Mouse (Mus musculus): Measurements from ENCODE around the gene Gm5861. TPM values are rescaled to one million over a fixed set of nuclear protein-coding genes. Genes with fewer than 3 reads are reported as not detected.
"Not testable (repeated sequence)": the region's sequence is repeated elsewhere in the genome, so short reads cannot be mapped to it uniquely, and the experiment has no call there.

Gm5861 gene
- polyA plus RNA-seq (2015; fragmentation: Nextera tagmentation; extraction: Ambion mirVana) = not detected in 2 replicates

DNA sequence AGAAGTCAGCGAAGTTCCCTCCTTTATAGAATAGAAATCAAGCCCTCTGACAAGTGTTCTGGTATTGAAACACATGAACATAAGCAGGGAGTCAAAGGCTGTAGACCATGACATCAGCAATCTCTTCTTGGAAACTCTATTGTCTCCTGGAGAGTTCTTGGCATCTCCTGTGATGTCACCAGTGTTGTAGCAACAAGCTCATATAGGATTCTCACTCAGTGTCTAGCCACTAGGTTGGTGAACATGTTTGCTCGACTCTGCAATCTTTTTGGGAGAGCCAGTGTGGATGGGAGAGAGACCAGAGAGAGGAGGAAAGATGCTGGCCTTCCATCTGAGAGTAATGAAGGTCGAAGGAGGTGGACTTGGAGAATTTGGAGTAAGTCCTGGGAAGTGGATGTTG is at the start of gene Gm5861:
TSS of gene Gm5861 (plus strand) at position 301 of the 400 bp plus-strand sequence.
- not testable (repeated sequence) for H3K27me3 ChIP-seq (replicated peaks; ENCODE audit: control insufficient read depth, insufficient read depth, low read length); ATAC-seq; H3K9ac ChIP-seq (ENCODE audit: low read depth, low read length); H3K27ac ChIP-seq (ENCODE audit: low read length); H3K9me3 ChIP-seq (ENCODE audit: control insufficient read depth, low read length); H3K36me3 ChIP-seq (ENCODE audit: control insufficient read depth, insufficient read depth, low read length); H3K4me1 ChIP-seq (ENCODE audit: control insufficient read depth, insufficient read depth, low read length); H3K4me3 ChIP-seq (ENCODE audit: low read length); H3K4me2 ChIP-seq (ENCODE audit: low read depth, low read length)
- WGBS = 29% methylated on average over 1 of the region's 3 CpGs

DNA sequence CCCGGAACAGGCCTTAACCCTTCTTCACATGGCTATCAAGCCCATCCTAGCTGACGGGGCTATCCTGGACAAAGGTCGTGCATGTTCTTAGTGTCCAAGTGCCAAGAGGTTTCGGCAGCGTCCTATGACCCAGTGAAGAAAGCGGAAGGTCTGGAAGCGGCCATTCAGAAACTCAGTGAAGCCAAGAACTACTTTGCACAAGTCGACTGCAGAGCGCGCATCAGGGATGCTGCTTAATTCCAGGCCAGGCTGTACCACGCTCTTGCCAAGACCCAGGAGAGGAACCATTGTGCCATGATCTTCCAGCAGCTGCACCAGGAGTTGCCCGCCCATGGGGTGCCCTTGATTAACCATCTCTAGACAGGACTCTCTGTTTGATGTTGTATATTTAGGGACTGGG is 44.8 kb upstream of the Gm5861 start:
- not testable (repeated sequence) for H3K4me1 ChIP-seq (ENCODE audit: control insufficient read depth, insufficient read depth, low read length); H3K27me3 ChIP-seq (replicated peaks; ENCODE audit: control insufficient read depth, insufficient read depth, low read length); H3K4me3 ChIP-seq (ENCODE audit: low read length); H3K9me3 ChIP-seq (ENCODE audit: control insufficient read depth, low read length); H3K27ac ChIP-seq (ENCODE audit: low read length); H3K36me3 ChIP-seq (ENCODE audit: control insufficient read depth, insufficient read depth, low read length); ATAC-seq; H3K4me2 ChIP-seq (ENCODE audit: low read depth, low read length); H3K9ac ChIP-seq (ENCODE audit: low read depth, low read length)
- 93% methylated on average over 12 of the region's 12 CpGs for WGBS

Other genes with a start within 250 kb of the Gm5861 start
- gene Gm8871, start 235.3 kb upstream of the Gm5861 start, polyA plus RNA-seq (2015; fragmentation: Nextera tagmentation; extraction: Ambion mirVana) = not detected in 2 replicates
- gene Gm8857, start 235.3 kb upstream of the Gm5861 start, polyA plus RNA-seq (2015; fragmentation: Nextera tagmentation; extraction: Ambion mirVana) = not detected in 2 replicates
- not detected in 2 replicates for gene Gm8879, start 55.4 kb upstream of the Gm5861 start, polyA plus RNA-seq (2015; fragmentation: Nextera tagmentation; extraction: Ambion mirVana)
- not detected in 2 replicates for gene Gm8890, start 73.0 kb downstream of the Gm5861 start, polyA plus RNA-seq (2015; fragmentation: Nextera tagmentation; extraction: Ambion mirVana)
- not detected in 2 replicates for gene Speer1, start 158.4 kb downstream of the Gm5861 start, polyA plus RNA-seq (2015; fragmentation: Nextera tagmentation; extraction: Ambion mirVana)
- not detected in 2 replicates for gene Gm8897, start 233.3 kb downstream of the Gm5861 start, polyA plus RNA-seq (2015; fragmentation: Nextera tagmentation; extraction: Ambion mirVana)

Measured in intestine, embryonic 16.5 days (tissue).